Mouse (Mus musculus) right cerebral cortex, postnatal 4 days (tissue): ENCODE measurements around the gene BC107364.
"Not testable (repeated sequence)": the region's sequence is repeated elsewhere in the genome, so short reads cannot be mapped to it uniquely, and the experiment has no call there.

ENCODE experiments used
- DNase-seq: peaks from one replicate; pipeline ENCODE4 v3.0.0-alpha.2; 2022

Gene BC107364

DNA sequence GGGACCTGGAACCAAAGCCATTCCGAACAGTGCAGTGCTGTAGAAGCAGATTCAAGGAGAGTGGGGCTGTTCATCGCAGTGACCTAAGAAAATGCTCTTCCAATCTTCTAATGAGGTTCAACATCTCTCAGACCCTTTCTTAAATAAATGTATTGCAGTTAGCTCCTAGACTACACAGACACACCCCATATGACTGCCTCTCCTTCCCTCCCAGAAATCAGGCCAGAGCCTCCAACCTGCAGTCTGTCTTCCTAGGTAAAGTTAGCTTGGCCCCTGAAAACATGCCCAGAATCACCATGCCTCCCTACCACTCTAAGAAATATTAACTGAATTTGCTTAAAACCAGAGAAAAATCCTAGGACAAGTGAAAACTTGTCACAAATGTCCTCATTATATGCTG lies 33.3 kb upstream of the BC107364 start:
- no peak for DNase-seq

- DNase-seq = no peak
These were observed 32.8 kb upstream of the BC107364 start for GRCm38 (mm10) chr3:96484921-96485320.

- no peak for DNase-seq
These were observed 31.8 kb upstream of the BC107364 start for GRCm38 (mm10) chr3:96483946-96484345.

GRCm38 (mm10) chr3:96483044-96483443 lies 30.9 kb upstream of the BC107364 start:
- DNase-seq = not testable (repeated sequence)

- DNase-seq = no peak
These were observed 30.3 kb upstream of the BC107364 start for GRCm38 (mm10) chr3:96482451-96482850.

GRCm38 (mm10) chr3:96481856-96482255 lies 29.8 kb upstream of the BC107364 start:
- DNase-seq = no peak

DNA sequence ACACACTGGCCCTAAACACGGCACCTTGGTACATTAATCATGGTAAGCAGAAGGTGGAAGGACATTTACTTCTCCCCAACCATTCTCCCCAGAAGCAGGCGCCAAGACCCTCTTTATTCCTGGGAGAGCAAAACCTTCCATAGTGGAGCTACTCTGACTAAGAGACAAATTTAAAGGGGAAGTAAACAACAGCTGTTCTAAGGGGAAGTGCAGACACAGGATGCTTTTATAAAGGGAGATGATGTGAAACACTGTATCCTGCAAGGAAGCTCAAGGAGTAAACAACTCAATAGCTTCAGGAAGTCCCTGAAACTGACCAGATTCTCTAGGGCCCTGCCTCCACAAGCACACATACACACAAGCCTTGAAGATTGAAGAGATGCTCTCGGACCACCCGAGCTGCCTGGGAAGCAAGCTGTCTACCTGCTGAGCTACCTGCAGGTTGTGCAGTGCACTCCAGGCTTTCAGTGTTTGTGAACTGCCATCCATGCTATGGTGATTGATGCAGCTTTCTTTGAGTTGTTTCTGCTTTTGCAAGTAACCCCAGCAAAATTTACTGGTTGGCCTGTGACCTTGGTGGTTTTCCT lies 28.7 kb upstream of the BC107364 start:
- no peak for DNase-seq

- DNase-seq = no peak
These were observed 27.1 kb upstream of the BC107364 start for GRCm38 (mm10) chr3:96479249-96479648.

DNA sequence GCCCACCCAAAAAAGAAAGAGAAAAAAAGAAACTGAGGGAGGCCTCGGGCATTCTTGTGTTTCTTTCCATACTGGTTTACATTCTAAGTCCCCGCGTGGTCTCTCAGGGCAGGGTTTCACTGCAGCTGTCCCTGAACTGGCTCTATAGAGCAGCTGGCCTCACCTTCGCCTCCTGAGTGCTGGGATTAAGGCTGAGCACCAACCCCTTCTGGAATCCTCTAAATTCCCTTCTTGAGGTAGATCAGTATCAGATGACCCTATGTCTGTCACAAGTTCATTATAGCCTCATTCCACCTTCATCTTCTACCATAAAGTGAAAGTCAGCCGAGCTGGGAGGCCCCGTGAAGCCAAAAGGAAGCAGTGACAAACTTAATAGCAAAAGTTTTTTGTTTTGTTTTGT lies 25.5 kb upstream of the BC107364 start:
- DNase-seq = no peak

DNA sequence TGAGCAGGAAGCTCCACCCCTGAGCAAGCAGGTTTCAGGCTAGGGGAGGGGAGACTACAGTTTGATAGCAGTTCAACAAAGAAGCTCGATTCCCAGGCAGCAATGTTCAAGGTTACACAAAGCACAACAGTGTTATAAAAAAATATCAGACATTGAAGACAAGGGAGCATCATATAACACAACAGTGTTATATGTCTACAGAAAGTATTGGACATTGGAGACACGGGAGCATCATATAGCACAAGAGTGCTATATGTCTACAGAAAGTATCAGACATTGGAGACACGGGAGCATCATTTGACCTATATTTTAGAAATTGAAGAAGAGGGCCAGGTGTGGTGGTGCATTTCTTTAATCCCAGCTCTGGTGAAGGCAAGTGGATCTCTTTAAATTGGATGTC lies 25.0 kb upstream of the BC107364 start:
- no peak for DNase-seq

DNA sequence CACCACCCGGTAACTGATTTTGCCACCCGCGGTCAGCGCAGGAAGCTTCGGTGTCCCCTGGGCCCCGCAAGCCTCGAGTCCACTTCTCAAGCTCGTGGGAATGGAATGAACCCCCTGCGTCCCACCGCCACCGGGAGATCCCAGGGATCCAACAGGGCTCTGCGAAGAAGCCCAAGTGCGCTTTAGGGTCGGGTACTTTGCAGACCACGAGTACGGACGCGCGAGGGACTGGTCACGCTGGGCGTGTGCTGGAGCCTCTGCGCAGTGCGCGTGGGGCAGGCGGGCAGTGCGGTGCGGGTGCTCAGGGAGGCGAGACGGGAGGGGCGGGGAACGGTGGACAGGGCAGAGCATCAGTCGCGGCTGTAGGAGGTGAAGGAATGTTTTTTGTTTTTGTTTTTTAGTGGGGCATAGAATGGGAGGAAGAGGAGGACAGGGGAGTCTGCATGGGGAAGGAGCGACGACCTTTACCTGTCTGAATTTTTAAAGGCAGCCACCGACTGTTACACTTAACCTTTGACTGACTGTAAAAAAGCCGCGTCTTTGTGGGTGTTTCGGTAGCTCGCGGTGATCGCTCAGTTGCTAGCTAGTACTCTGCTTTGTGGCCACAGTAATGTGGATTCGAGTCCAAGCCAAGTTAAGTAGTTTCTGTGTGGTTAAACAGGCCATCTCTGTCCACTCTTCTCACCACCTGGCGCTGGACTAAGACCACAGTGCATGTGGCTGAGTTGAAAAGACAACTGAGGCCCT lies 23.0 kb upstream of the BC107364 start:
- no peak for DNase-seq

DNA sequence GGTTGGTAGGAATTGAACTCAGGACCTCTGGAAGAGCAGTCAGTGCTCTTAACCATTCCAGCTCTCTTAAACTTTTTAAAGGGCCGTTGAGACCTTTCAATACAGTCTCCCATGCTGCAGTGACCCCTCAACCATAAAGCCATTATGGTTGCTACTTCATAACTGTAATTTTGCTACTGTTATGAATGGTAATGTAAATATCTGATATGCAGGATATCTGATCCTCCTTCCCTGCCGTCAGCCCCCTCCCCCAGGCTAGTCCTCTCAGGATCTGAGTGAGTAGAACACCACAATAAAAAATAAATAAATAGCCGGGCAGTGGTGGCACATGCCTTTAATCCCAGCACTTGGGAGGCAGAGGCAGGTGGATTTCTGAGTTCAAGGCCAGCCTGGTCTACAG lies 21.4 kb upstream of the BC107364 start:
- DNase-seq = not testable (repeated sequence)

DNA sequence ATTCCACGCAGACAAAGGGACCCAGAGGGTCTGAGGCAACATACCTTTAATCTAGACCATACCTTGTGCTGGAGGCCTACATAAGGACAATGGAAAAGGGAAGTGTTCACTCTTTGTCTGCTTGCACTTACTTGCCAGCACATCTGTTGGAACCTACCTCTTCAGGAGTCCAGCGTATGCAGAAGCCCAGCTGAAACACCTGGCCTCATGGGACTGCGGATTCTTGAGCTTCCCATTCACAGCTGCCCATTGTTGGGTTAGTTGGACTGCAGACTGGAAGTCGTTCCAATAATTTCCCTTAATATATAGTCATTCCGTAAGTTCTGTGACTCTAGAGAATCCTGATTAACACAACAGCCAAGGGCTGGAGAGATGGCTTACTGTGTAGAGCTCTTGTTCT lies 20.0 kb upstream of the BC107364 start:
- DNase-seq = no peak

DNA sequence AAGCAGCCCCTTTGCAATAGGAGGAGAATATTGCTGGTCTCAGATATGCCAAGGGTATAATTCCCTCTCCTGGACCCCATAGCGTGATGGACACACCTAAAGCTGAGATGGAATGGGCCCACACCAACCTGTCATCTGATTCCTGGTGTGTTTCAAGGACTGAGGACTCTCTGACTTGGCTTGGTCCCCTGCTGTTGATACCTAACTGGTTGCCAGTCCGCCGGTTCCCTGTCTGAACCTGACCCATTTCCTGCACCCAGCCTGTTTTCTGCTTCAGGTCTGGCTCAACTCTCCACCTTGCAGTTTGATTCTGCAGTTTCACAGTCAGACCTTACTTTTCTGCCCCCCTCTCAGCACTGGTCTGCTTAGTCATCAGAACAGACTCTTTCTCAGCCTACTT lies 17.5 kb upstream of the BC107364 start:
- no peak for DNase-seq

DNA sequence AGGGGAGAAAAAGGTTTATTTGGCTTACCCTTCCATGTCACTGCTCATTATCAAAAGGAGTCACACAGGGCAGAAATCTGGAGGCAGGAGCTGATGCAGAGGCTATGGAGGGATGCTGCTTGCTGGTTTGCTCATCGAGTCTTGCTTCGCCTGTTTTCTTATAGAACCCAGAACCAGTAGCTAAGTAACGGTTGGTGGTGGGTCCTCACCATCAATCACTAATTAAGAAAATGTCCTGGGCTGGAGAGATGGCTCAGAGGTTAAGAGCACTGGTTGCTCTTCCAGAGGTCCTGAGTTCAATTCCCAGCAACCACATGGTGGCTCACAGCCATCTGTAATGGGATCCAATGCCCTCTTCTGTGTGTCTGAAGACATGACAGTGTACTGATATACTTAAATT lies 16.2 kb upstream of the BC107364 start:
- not testable (repeated sequence) for DNase-seq

GRCm38 (mm10) chr3:96467641-96468040 lies 15.5 kb upstream of the BC107364 start:
- DNase-seq = no peak

DNA sequence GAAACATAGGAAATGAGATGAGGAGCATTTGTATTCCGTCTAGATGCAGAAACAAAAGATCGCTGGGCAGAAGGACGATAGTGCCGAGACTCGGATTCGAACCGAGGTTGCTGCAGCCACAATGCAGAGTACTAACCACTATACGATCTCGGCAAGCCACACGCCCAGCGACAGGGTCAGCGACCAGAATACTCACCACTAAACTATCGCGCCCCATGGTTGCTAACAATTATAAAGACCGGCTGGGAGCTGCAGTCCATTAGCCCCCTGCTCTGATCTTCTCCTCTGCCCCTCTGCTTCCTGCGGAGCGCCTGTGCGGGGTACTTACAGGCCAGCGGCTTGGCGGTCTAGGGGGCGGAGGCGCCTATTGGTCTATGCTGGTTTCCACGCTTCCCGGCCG lies 11.8 kb upstream of the BC107364 start:
- no peak for DNase-seq

- DNase-seq = not testable (repeated sequence)
These were observed 8.4 kb upstream of the BC107364 start for GRCm38 (mm10) chr3:96460568-96460870.

- DNase-seq = not testable (repeated sequence)
These were observed 7.9 kb upstream of the BC107364 start for GRCm38 (mm10) chr3:96459757-96460567.

GRCm38 (mm10) chr3:96458886-96459439 lies 6.9 kb upstream of the BC107364 start:
- not testable (repeated sequence) for DNase-seq

DNA sequence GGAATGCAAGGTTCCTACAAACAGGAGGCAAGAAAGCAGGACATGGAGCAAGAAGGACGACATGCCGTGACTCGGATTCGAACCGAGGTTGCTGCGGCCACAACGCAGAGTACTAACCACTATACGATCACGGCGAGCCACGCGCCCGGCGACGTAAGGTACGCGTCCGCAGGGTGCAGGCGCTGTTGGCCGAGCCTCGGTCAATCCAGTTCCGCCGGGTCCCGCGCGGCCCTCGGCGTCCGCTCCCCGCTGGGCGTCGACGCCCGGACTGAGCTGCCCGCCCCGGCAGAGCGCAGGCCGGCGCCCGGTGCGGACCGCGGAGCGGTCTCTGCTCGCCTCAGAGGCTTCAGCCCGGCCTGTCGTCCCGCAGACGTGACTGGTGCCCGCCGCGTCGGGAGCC lies 5.9 kb upstream of the BC107364 start:
- DNase-seq = not testable (repeated sequence)

- DNase-seq = not testable (repeated sequence)
These were observed 847 bp downstream of the BC107364 start for GRCm38 (mm10) chr3:96451181-96451737.

DNA sequence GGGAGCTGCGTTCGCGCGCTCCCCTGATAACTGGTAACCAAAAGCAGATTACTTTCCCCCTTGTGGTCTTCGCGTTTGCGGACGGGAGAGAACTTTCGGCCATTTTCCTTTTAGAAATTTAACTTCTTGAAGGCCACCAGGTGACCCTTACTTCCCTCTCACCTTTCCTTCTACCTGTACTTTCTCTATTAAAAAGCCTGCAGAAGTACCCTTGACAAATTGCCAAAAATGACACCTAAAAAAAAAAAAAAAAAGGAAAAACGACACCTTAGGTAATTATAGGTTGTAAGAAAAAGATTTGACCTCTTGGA lies 1.6 kb downstream of the BC107364 start:
- DNase-seq = not testable (repeated sequence)
